18 mouse cellular contexts compared by ENCODE assay signal in the genomic region with DNA sequence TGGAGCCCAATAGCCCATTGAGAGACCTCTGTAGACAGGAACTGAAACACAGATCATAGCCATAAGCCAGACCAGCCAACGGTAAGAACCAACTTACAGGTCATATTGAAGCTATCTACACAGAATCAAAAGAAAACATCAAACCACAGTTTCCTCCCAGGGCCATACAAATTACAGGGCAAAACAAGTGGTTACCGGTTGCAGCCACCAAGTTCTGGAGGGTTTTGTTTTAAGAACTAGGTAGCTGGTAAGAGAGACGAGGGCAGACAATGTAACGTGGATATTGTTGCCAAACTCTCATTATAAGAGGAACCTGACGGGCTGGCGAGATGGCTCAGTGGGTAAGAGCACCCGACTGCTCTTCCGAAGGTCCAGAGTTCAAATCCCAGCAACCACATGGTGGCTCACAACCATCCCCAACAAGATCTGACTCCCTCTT. TPM values are rescaled to one million over a fixed set of nuclear protein-coding genes. Genes with fewer than 3 reads are reported as not detected.
DNase-seq lines count a peak whose midpoint lies in the region; ATAC-seq and TF ChIP-seq lines count a peak whose summit lies in the region.
"Had no signal": no experiment of that assay in that cellular context is flagged by ENCODE, and none has a peak within 500 bp of the region (broad histone marks: within the 10 kb centered on the region; RNA-seq: fewer than 3 reads in every experiment).

No protein-coding gene starts in this region.

- ATAC-seq in inflammation-experienced regulatory T-cells, adult 6 months, result peak; percentile 84
- ATAC-seq in erythroblast, adult 5-6 weeks (replicated peaks; ENCODE audit: low FRiP score, poor library complexity, severe bottlenecking), result no peak
- ATAC-seq: hindbrain, embryonic 16.5 days; midbrain, embryonic 15.5 days had no signal

- peak; percentile 49 for DNase-seq in spleen, adult 12 weeks (ENCODE audit: low spot score)
- no peak for DNase-seq in spleen, postnatal 14 days (ENCODE audit: low spot score in 2 of 2)
- DNase-seq in CD8-positive naive resting alpha-beta T cell, adult 2 months (ENCODE audit: low read depth in 2 of 2, low spot score in 2 of 2), result peak; percentile 66 to 70
- no peak for DNase-seq in left cerebral cortex, adult 9 months (ENCODE audit: low spot score in 2 of 2)
- no peak for DNase-seq in left cerebral cortex, postnatal 25 days (ENCODE audit: low spot score in 2 of 2)
- DNase-seq: adrenal gland, postnatal 10 days; cerebellum, postnatal 25 days; heart, adult 2 months; liver, embryonic 13.5 days; lung, postnatal 36 days had no signal

- intact Hi-C loops in left cerebral cortex, postnatal 25 days (cut with DNase I), result no loop called here

- TF ChIP-seq POLR2A in small intestine, adult 2 months (IDR thresholded peaks at IDR 0.05; ENCODE audit: low read depth, low read length), result no peak

- H3K4me3 ChIP-seq in small intestine, adult 2 months (ENCODE audit: low read depth, low read length), result no peak overlapping the region
- H3K4me3 ChIP-seq: embryonic facial prominence, embryonic 12.5 days; forebrain, embryonic 10.5 days; heart, adult 2 months; left cerebral cortex, adult 2 months; liver, embryonic 13.5 days; midbrain, embryonic 15.5 days had no signal

- H3K27ac ChIP-seq in small intestine, adult 2 months (ENCODE audit: insufficient read depth, low read depth, low read length), result peak overlapping the region; percentile 83
- H3K27ac ChIP-seq: embryonic facial prominence, embryonic 12.5 days; forebrain, embryonic 10.5 days; heart, adult 2 months; left cerebral cortex, adult 2 months; liver, embryonic 13.5 days; midbrain, embryonic 15.5 days had no signal

- no peaks in the 10 kb centered on the region for H3K36me3 ChIP-seq in small intestine, adult 2 months (ENCODE audit: control insufficient read depth, insufficient read depth, low read length)
- H3K36me3 ChIP-seq: embryonic facial prominence, embryonic 12.5 days; forebrain, embryonic 10.5 days; liver, embryonic 13.5 days; midbrain, embryonic 15.5 days had no signal

- peaks cover 21% of the 10 kb centered on the region for H3K4me1 ChIP-seq in small intestine, adult 2 months (ENCODE audit: control insufficient read depth, insufficient read depth, insufficient read length, low read length)
- H3K4me1 ChIP-seq: embryonic facial prominence, embryonic 12.5 days; forebrain, embryonic 10.5 days; midbrain, embryonic 15.5 days had no signal

- 80% methylated on average over 8 of the region's 8 CpGs for WGBS in small intestine, adult 2 months

- no peak for TF ChIP-seq CTCF in small intestine, adult 2 months (IDR thresholded peaks at IDR 0.05; ENCODE audit: extremely low read depth, insufficient read length, insufficient replicate concordance, low read depth, low read length)

- H3K27me3 ChIP-seq in small intestine, adult 2 months (ENCODE audit: control insufficient read depth, insufficient read depth, low read length), result no peaks in the 10 kb centered on the region
- H3K27me3 ChIP-seq: embryonic facial prominence, embryonic 12.5 days; liver, embryonic 13.5 days; midbrain, embryonic 15.5 days had no signal

RNA-seq across cellular contexts. Expression of a gene that starts 13.2 kb away (rescaled TPM):
- polyA plus RNA-seq in inflammation-experienced regulatory T-cells, adult 6 months (2017; shearing (Covaris generic)), result 10 to 100 TPM in 1 of 3 experiments, 1 to 10 TPM in 2; 5.5 to 17.7 (median 6.8) TPM
- 1,430 and 1,806 TPM in 2 replicates for polyA plus RNA-seq in small intestine, adult 2 months (2012; rRNA removed)
- total RNA-seq in erythroblast, adult 5-6 weeks (2015; ENCODE audit: low replicate concordance), result 479 and 590 TPM in 2 replicates
- total RNA-seq in erythroblast, adult 5-6 weeks (2017; ENCODE audit: low replicate concordance), result 231 and 307 TPM in 2 replicates
- not detected for total RNA-seq in left cerebral cortex, postnatal 25 days (2021)
- total RNA-seq: left cerebral cortex, adult 2 months had no signal

Comparison
In these comparisons a context has a peak if more than half of its experiments do, and no peak if none do; other contexts are left out.
1. DNase-seq: peak in spleen, adult 12 weeks (single experiment) and CD8-positive naive resting alpha-beta T cell, adult 2 months (2 of 2); none in spleen, postnatal 14 days (0 of 2), left cerebral cortex, adult 9 months (0 of 2) and left cerebral cortex, postnatal 25 days (0 of 2).
2. RNA of a gene that starts 13.2 kb away (total RNA-seq): 231 to 590 TPM in erythroblast, adult 5-6 weeks; not detected in left cerebral cortex, postnatal 25 days; every median in the first group is over 100 times any median in the second.